Mouse (Mus musculus) bone marrow, adult 2 months (tissue): ENCODE results near the gene Gm21188. TPM values are rescaled to one million over a fixed set of nuclear protein-coding genes. Genes with fewer than 3 reads are reported as not detected.
"Not testable (repeated sequence)": the region's sequence is repeated elsewhere in the genome, so short reads cannot be mapped to it uniquely, and the experiment has no call there.

Experiments used
- H3K27ac ChIP-seq: fragments of 200-500 bp; 2 replicates; pipeline ENCODE4 v1.5.1; 2012; ENCODE audit warnings: low read depth, mild to moderate bottlenecking, control low read depth, inconsistent platforms, low read length; ENCODE audit not compliant: control insufficient read depth, poor library complexity, insufficient read depth
- H3K4me1 ChIP-seq: fragments of 200-500 bp; 2 replicates; pipeline ENCODE4 v1.6.1; 2011; ENCODE audit warnings: low read length; ENCODE audit not compliant: control insufficient read depth, insufficient read depth
- H3K4me3 ChIP-seq: fragments of 200-500 bp; replicated peaks from 2 replicates; pipeline ENCODE3; 2011; ENCODE audit warnings: mild to moderate bottlenecking, low read depth, low read length, control low read depth; ENCODE audit not compliant: control insufficient read depth
- WGBS: fragments of 180-500 bp; shearing (Covaris S2); methylation state at CpG from one replicate; pipeline ENCODE4 v1.1.7; 2018; 5-methylcytosine and 5-hydroxymethylcytosine counted together
- polyA plus RNA-seq: library from polyadenylated mRNA; stranded (reverse); fragments of >200 nt; gene quantifications from 2 replicates; pipeline ENCODE4 v1.2.4, GENCODE M21; 2011; ENCODE audit warnings: low replicate concordance; ENCODE audit not compliant: missing spikeins, insufficient read depth, insufficient read length

Gene Gm21188
- polyA plus RNA-seq, 1 experiment = 34.3 TPM

GRCm38 (mm10) chr13:120015348-120016007 is 36.5 kb downstream of the Gm21188 start:
- not testable (repeated sequence) for H3K4me1 ChIP-seq, H3K27ac ChIP-seq, H3K4me3 ChIP-seq
- whole genome bisulfite sequencing = 9% methylated on average over 16 of the region's 32 CpGs

DNA sequence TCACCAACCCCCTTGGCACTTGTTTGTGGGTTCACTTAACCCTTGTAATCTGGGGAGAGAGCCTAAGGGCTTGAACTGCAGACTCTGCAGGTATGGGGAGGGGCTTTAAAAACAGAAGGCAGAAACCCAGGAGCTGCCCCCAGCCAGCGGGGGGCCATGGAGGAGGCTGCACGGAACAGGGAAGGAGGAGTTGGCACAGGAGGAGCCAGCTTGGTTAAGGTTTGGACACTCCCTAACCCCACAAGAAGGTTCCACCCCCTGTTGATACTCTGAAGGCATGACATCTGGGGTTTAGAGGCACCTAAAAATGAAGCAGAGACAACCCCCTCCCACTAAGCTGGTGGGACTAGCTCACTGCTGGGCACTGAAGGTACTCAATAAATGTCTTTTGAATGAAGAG is 38.0 kb downstream of the Gm21188 start:
- H3K27ac ChIP-seq, H3K4me1 ChIP-seq, H3K4me3 ChIP-seq: not testable (repeated sequence)
- no CpG with 5 or more reads among the region's 2 CpGs for WGBS

GRCm38 (mm10) chr13:120013544-120013943 is 38.5 kb downstream of the Gm21188 start:
- H3K4me1 ChIP-seq, H3K4me3 ChIP-seq, H3K27ac ChIP-seq: not testable (repeated sequence)
- no CpG with 5 or more reads among the region's 5 CpGs for WGBS

GRCm38 (mm10) chr13:120010068-120010467 is 41.9 kb downstream of the Gm21188 start:
- not testable (repeated sequence) for H3K4me1 ChIP-seq, H3K4me3 ChIP-seq, H3K27ac ChIP-seq

- not testable (repeated sequence) for H3K27ac ChIP-seq, H3K4me3 ChIP-seq, H3K4me1 ChIP-seq
- WGBS = no CpG with 5 or more reads among the region's 4 CpGs
These were observed 52.8 kb downstream of the Gm21188 start for GRCm38 (mm10) chr13:119999215-119999614.

DNA sequence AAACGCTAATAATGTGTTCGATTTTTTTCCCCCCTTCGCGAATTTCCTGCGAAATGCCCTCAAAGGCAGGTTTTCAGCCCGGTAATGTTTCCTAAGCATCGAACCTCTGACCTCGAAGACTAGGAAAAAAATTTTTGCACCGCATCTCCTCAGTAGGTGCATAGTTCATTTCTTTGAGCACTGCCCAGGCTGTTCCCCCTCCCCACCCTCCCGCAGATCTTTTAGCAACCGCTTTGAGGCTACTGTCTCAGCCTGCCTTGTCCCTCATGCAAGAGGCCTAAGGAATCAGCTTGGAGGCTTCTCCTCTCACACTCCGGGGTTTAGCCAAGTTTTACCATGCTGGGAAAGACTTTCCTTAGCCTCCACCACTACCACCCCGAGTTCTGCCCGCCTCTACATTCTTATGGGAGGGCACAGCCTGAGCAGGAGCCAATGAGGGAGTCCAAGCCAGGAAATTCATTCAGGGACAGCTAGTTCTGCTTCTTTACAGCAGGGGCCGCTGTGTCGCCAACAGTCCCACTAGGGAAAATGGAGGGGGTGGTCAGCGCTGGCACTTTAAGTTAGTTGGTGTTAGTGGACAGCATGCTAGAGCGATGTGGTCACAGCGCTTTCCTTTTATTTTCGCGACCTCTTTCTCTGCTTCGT is 53.4 kb downstream of the Gm21188 start:
- not testable (repeated sequence) for H3K4me1 ChIP-seq, H3K4me3 ChIP-seq, H3K27ac ChIP-seq
- no CpG with 5 or more reads among the region's 22 CpGs for WGBS

- not testable (repeated sequence) for H3K4me1 ChIP-seq, H3K4me3 ChIP-seq, H3K27ac ChIP-seq
- WGBS = no CpG with 5 or more reads among the region's 10 CpGs
These were observed 60.0 kb downstream of the Gm21188 start for GRCm38 (mm10) chr13:119991917-119992496.

DNA sequence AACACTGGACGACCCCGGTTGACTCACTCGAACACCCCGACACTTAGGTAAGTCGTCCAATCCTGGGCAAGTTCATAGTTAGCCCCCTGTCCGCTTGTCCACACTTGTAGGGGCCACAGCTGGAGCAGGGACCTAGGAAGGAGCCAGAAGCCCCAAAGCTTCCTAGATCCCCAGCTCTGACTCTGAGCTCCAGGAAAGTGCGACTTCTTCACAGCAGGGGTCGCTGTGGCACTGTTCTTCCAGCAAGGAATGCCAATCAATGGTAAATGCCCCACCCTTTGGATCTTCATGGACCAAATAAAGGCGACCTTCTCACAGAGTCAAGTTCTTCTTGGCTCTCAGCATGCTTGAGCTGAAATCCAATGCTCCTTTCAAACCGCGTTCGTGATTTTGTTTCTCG is 60.7 kb downstream of the Gm21188 start:
- not testable (repeated sequence) for H3K4me1 ChIP-seq, H3K27ac ChIP-seq, H3K4me3 ChIP-seq
- no CpG with 5 or more reads among the region's 13 CpGs for WGBS

Other genes starting within 250 kb of the Gm21188 start
- not detected in 2 replicates for gene AF067063, start 222.0 kb downstream of the Gm21188 start, polyA plus RNA-seq
- gene D13Ertd608e, start 216.2 kb downstream of the Gm21188 start, polyA plus RNA-seq = not detected in 2 replicates
- gene Tcstv1, start 157.4 kb downstream of the Gm21188 start, polyA plus RNA-seq = not detected in 2 replicates
- gene Gm21761, start 122.9 kb downstream of the Gm21188 start, polyA plus RNA-seq = not detected in 2 replicates
- gene B020031M17Rik, start 101.4 kb downstream of the Gm21188 start, polyA plus RNA-seq = not detected in 2 replicates
- gene Gm36079, start 25.2 kb downstream of the Gm21188 start, polyA plus RNA-seq = not detected in 2 replicates
- gene Gm20767, start 88.1 kb upstream of the Gm21188 start, polyA plus RNA-seq = not detected in 2 replicates
- not detected in 2 replicates for gene Gm21818, start 120.2 kb upstream of the Gm21188 start, polyA plus RNA-seq
- 5.7 TPM in 1 of 2 replicates, not detected in the other for gene Gm21762, start 163.8 kb upstream of the Gm21188 start, polyA plus RNA-seq
- gene Gm21731, start 186.9 kb upstream of the Gm21188 start, polyA plus RNA-seq = not detected in 2 replicates
- gene AF067061, start 210.9 kb upstream of the Gm21188 start, polyA plus RNA-seq = 1.7 TPM in 1 of 2 replicates, not detected in the other
- 4.8 and 24.3 TPM in 2 replicates for gene BC147527, start 248.2 kb upstream of the Gm21188 start, polyA plus RNA-seq